Mouse (Mus musculus): Measurements from ENCODE around the gene Lrig2. TPM values are rescaled to one million over a fixed set of nuclear protein-coding genes. Genes with fewer than 3 reads are reported as not detected.
A peak's percentile ranks its signal among the peaks of the same experiment; 100 is the strongest.

Gene Lrig2
- 30.9 and 33.0 TPM in 2 replicates for polyA plus RNA-seq (2015; fragmentation: Nextera tagmentation; extraction: Ambion mirVana)

DNA sequence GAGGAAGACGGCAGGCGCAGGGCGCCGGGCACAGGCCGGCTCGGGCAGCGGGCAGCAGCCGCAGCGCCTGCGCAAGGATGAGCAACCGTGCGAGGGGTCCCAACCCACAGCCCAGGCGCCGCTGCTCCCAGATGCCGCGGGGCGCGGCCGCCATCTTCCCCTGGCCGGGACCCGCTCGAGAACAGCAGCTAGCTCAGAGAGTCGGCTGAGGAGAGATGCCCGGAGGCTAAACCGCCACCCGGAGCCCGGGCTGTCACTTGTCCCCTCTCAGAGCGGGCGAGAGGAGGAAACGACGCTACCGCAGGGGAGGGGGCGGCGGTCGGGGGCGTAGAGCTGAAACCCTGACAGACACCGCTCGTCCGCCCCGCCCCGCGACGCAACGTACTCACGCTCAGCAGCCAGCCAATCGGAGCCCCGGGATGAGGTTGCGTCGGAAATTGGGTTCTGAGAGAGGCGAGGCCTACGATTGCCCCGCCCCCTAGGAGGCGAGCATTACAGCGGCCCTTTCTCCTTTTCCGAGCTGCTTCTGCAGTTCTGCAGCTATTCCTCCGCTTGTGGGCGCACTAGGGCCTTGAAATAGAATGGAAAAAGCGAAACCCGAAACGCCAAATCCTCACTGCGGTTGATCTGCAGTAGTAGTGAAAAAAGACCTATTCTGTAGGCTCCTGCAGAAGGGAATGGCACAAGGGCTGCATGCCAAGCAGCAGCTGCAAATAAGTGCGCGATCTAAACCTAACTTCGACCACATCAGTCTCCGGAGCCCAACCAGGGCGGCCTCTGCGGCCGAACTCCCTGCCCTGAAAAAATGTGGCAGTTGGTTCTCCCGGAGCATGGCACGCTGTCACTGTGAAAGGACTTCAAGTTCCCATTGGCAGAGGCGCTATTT is at the start of gene Lrig2:
Lrig2 (minus strand) TSS at position 381 of the 886 bp plus-strand sequence.
- Histone ChIP-seq H3K4me3 (replicated peaks) (peak within 1 kb of the TSS; percentile 84), H3K9ac (replicated peaks) (peak within 1 kb of the TSS; percentile 88), H3K36me3 (no peaks in the 10 kb centered on the region), H3K4me2 (replicated peaks) (peak within 1 kb of the TSS; percentile 72), H3K4me1 (replicated peaks) (peaks cover 30% of the 10 kb centered on the region), H3K9me3 (no peaks in the 10 kb centered on the region), H3K27me3 (0 out of 2 replicates have a peak, but pooled peaks cover 4% of the 10 kb centered on the region), H3K27ac (peak within 1 kb of the TSS; percentile 98)
- under 1% methylated on average over 71 of the region's 71 CpGs for WGBS
- ATAC-seq, result peak; percentile 98

- H3K4me1 ChIP-seq (replicated peaks), result no peaks in the 10 kb centered on the region
- ATAC-seq, result no peak
- H3K4me2 ChIP-seq (replicated peaks), result no peak overlapping the region
- no peaks in the 10 kb centered on the region for H3K9me3 ChIP-seq
- no peaks in the 10 kb centered on the region for H3K27me3 ChIP-seq
- no peaks in the 10 kb centered on the region for H3K36me3 ChIP-seq
- H3K4me3 ChIP-seq (replicated peaks), result no peak overlapping the region
- H3K9ac ChIP-seq (replicated peaks), result no peak overlapping the region
- no peak overlapping the region for H3K27ac ChIP-seq
- 94% methylated on average over 1 of the region's 1 CpGs for WGBS
Measured at GRCm38 (mm10) chr3:104556624-104557023, 44.9 kb upstream of the Lrig2 start.

GRCm38 (mm10) chr3:104550594-104550993 is 38.9 kb upstream of the Lrig2 start:
- no peak overlapping the region for H3K4me3 ChIP-seq (replicated peaks)
- H3K9ac ChIP-seq (replicated peaks), result no peak overlapping the region
- ATAC-seq, result no peak
- H3K36me3 ChIP-seq, result no peaks in the 10 kb centered on the region
- H3K4me2 ChIP-seq (replicated peaks), result no peak overlapping the region
- H3K9me3 ChIP-seq, result no peaks in the 10 kb centered on the region
- no peaks in the 10 kb centered on the region for H3K27me3 ChIP-seq
- H3K4me1 ChIP-seq (replicated peaks), result no peaks in the 10 kb centered on the region
- 51% methylated on average over 3 of the region's 3 CpGs for whole genome bisulfite sequencing
- H3K27ac ChIP-seq, result no peak overlapping the region

DNA sequence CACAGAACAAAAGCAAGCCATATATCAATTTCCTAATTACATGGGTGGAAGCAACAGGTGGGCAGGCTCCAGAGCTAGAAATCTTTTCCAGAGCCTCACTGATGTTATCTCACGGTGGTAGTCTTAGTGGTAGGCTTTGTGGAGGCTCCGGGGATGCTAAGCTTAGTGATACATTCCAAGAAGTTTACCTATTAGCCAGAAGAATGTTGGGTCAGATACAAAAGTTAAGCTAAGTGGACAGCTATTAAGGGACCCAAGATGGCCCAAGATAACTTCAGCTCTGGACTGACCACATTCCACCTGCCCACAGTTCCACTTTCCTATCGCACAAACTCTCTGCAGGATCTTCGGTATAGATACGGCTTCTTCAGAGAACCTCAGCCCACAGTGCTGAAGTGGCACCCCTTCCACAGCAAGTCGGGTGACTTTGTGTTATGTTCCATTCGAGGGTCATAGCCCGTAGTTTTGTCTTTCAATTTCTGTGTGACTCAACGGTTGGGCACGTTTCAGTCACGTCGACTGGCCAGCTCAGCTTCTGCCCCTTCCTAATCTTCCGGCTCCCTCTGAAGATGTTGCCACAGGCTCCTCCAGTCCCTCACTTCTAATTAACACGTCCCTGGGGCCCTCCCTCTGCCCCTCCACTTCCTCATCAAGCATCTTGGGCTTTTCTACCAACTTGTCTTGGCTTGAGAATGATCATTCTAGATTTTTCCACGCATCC is 36.8 kb upstream of the Lrig2 start:
- Histone ChIP-seq H3K4me2 (replicated peaks) (no peak overlapping the region), H3K27ac (no peak overlapping the region), H3K36me3 (no peaks in the 10 kb centered on the region), H3K27me3 (no peaks in the 10 kb centered on the region), H3K4me1 (replicated peaks) (no peaks in the 10 kb centered on the region), H3K9ac (replicated peaks) (no peak overlapping the region), H3K9me3 (no peaks in the 10 kb centered on the region), H3K4me3 (replicated peaks) (no peak overlapping the region)
- WGBS, result 76% methylated on average over 15 of the region's 15 CpGs
- no peak for ATAC-seq

DNA sequence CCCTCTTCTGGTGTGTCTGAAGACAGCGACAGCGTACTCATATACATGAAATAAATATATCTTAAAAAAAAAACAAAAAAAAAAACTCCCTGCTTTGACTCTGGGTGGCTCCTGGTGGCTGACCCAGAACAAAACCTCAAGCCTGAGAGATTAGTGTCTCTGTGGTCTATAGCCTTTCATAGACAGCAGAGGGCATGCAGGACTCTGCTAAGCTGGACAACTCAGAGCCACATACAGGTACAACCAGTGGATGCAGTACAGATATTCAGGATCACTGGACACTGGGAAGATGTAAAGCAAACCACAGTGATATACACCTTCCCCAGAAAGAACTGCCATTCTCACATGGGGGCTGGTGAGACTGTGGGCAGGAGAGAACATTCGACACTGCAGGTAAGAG is 32.1 kb upstream of the Lrig2 start:
- Histone ChIP-seq H3K36me3 (no peaks in the 10 kb centered on the region), H3K4me2 (replicated peaks) (no peak overlapping the region), H3K4me3 (replicated peaks) (no peak overlapping the region), H3K4me1 (replicated peaks) (peaks cover 11% of the 10 kb centered on the region), H3K9me3 (no peaks in the 10 kb centered on the region), H3K27me3 (no peaks in the 10 kb centered on the region), H3K27ac (no peak overlapping the region), H3K9ac (replicated peaks) (no peak overlapping the region)
- ATAC-seq, result no peak
- 98% methylated on average over 3 of the region's 3 CpGs for WGBS

DNA sequence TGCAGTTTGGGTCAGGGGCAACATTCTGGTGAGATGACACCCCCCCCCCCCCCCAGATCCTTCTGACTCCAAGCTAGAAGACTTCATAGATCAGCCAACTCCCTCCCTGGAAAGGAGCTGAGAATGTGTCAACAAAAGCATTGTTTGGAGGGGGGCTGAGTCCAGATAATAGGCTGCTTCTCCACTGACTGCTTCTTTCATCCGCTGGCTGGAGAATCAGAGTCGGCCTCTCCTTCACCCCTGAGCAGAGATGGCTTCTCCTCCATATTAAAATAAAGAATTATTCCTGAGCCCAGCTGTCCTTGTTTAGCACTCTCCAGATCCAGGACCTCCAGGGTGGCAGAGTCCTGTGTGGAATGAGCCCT is 30.3 kb upstream of the Lrig2 start:
- Histone ChIP-seq H3K4me3 (replicated peaks) (no peak overlapping the region), H3K9me3 (no peaks in the 10 kb centered on the region), H3K4me2 (replicated peaks) (peak overlapping the region; percentile 50), H3K36me3 (no peaks in the 10 kb centered on the region), H3K27ac (0 out of 2 replicates have a peak overlapping the region, but pooled peaks have one; percentile 42), H3K4me1 (replicated peaks) (peaks cover 11% of the 10 kb centered on the region), H3K27me3 (no peaks in the 10 kb centered on the region), H3K9ac (replicated peaks) (no peak overlapping the region; the same call in 1 of the 2 replicates)
- 5% methylated on average over 2 of the region's 2 CpGs for WGBS
- ATAC-seq, result peak; percentile 66

- Histone ChIP-seq H3K4me2 (replicated peaks) (peak overlapping the region; percentile 50), H3K4me3 (replicated peaks) (peak overlapping the region; percentile 23), H3K4me1 (replicated peaks) (peaks cover 11% of the 10 kb centered on the region), H3K9ac (replicated peaks) (peak overlapping the region; percentile 47), H3K36me3 (no peaks in the 10 kb centered on the region), H3K9me3 (no peaks in the 10 kb centered on the region), H3K27me3 (no peaks in the 10 kb centered on the region), H3K27ac (peak overlapping the region; percentile 42; the same call in 1 of the 2 replicates)
- WGBS, result 7% methylated on average over 21 of the region's 21 CpGs
- ATAC-seq, result peak; percentile 89
Measured at GRCm38 (mm10) chr3:104541139-104542064, 29.7 kb upstream of the Lrig2 start.

GRCm38 (mm10) chr3:104540480-104541138 is 28.9 kb upstream of the Lrig2 start:
- Histone ChIP-seq H3K4me3 (replicated peaks) (no peak overlapping the region), H3K27ac (no peak overlapping the region), H3K36me3 (no peaks in the 10 kb centered on the region), H3K27me3 (no peaks in the 10 kb centered on the region), H3K4me1 (replicated peaks) (peaks cover 11% of the 10 kb centered on the region), H3K9ac (replicated peaks) (no peak overlapping the region), H3K9me3 (no peaks in the 10 kb centered on the region), H3K4me2 (replicated peaks) (no peak overlapping the region)
- no peak for ATAC-seq
- WGBS, result 73% methylated on average over 9 of the region's 9 CpGs

- 96% methylated on average over 1 of the region's 1 CpGs for WGBS
- no peaks in the 10 kb centered on the region for H3K27me3 ChIP-seq
- H3K9ac ChIP-seq (replicated peaks), result no peak overlapping the region
- no peak overlapping the region for H3K4me2 ChIP-seq (replicated peaks)
- H3K27ac ChIP-seq, result no peak overlapping the region
- no peak for ATAC-seq
- H3K9me3 ChIP-seq, result no peaks in the 10 kb centered on the region
- no peaks in the 10 kb centered on the region for H3K36me3 ChIP-seq
- no peaks in the 10 kb centered on the region for H3K4me1 ChIP-seq (replicated peaks)
- H3K4me3 ChIP-seq (replicated peaks), result no peak overlapping the region
Measured at GRCm38 (mm10) chr3:104533223-104533622, 21.5 kb upstream of the Lrig2 start.

GRCm38 (mm10) chr3:104526115-104526882 is 14.6 kb upstream of the Lrig2 start:
- ATAC-seq, result no peak
- Histone ChIP-seq H3K36me3 (no peaks in the 10 kb centered on the region), H3K9ac (replicated peaks) (no peak overlapping the region), H3K9me3 (no peaks in the 10 kb centered on the region), H3K4me3 (replicated peaks) (no peak overlapping the region), H3K27me3 (no peaks in the 10 kb centered on the region), H3K27ac (no peak overlapping the region), H3K4me1 (replicated peaks) (no peaks in the 10 kb centered on the region), H3K4me2 (replicated peaks) (no peak overlapping the region)
- 76% methylated on average over 4 of the region's 4 CpGs for WGBS

Measured in midbrain, embryonic 13.5 days (tissue).